Mouse (Mus musculus): ENCODE data around the gene Hoxb3.

- TF ChIP-seq POLR2A (IDR thresholded peaks at IDR 0.05; ENCODE audit: insufficient read depth, low read depth, low read length) (no peak), CTCF (IDR thresholded peaks at IDR 0.05; ENCODE audit: insufficient read depth, low read depth, low read length) (no peak)
Measured at GRCm38 (mm10) chr11:96298895-96299667, 24.0 kb upstream of the Hoxb3 start.
